Mouse (Mus musculus): Measurements from ENCODE around the gene Etnk2.

- TF ChIP-seq CTCF (IDR thresholded peaks at IDR 0.05; ENCODE audit: control insufficient read depth, insufficient read depth, insufficient replicate concordance, low read depth, low read length) (no peak), POLR2A (IDR thresholded peaks at IDR 0.05; ENCODE audit: control insufficient read depth, low read depth, low read length) (no peak)
Measured at GRCm38 (mm10) chr1:133416472-133416871, 53.1 kb downstream of the Etnk2 start.
